Mouse (Mus musculus) lung, embryonic 16.5 days (tissue): ENCODE data around the gene Zswim2. TPM values are rescaled to one million over a fixed set of nuclear protein-coding genes. Genes with fewer than 3 reads are reported as not detected.

ENCODE experiments used
- ATAC-seq: fragments of 200-750 bp; cut with Nextera tagmentation; 2 replicates; pipeline ENCODE4 v1.8.0; 2017; ENCODE audit warnings: low read depth, mild to moderate bottlenecking, moderate library complexity
- H3K27ac ChIP-seq: fragments of 300-500 bp; sonication (generic); 2 replicates; pipeline ENCODE4 v1.5.1; 2014; ENCODE audit warnings: mild to moderate bottlenecking, control low read depth, low read length
- H3K27me3 ChIP-seq: fragments of 300-500 bp; sonication (generic); 2 replicates; pipeline ENCODE4 v1.6.1; 2014; ENCODE audit warnings: low read depth, low read length, mixed read lengths; ENCODE audit not compliant: control insufficient read depth, insufficient read depth
- H3K36me3 ChIP-seq: fragments of 300-500 bp; sonication (generic); 2 replicates; pipeline ENCODE4 v1.6.1; 2014; ENCODE audit warnings: low read length; ENCODE audit not compliant: control insufficient read depth, insufficient read depth
- H3K4me1 ChIP-seq: fragments of 300-500 bp; sonication (generic); replicated peaks from 2 replicates; pipeline ENCODE4 v1.6.1; 2014; ENCODE audit warnings: low read length, mixed read lengths; ENCODE audit not compliant: control insufficient read depth, insufficient read depth
- H3K4me2 ChIP-seq: fragments of 300-500 bp; sonication (generic); 2 replicates; pipeline ENCODE4 v1.6.1; 2014; ENCODE audit warnings: low read depth, low read length, control low read depth
- H3K4me3 ChIP-seq: fragments of 300-500 bp; sonication (generic); 2 replicates; pipeline ENCODE4 v1.5.1; 2014; ENCODE audit warnings: mild to moderate bottlenecking, low read length, control low read depth
- H3K9ac ChIP-seq: fragments of 300-500 bp; sonication (generic); 2 replicates; pipeline ENCODE4 v1.6.1; 2014; ENCODE audit warnings: low read length, control low read depth
- H3K9me3 ChIP-seq: fragments of 300-500 bp; sonication (generic); 2 replicates; pipeline ENCODE4 v1.6.1; 2016; ENCODE audit warnings: low read length; ENCODE audit not compliant: control insufficient read depth
- WGBS: fragments of 180-500 bp; shearing (Covaris S2); extraction: QIAGEN DNeasy Blood & Tissue Kit; methylation state at CpG from one replicate; pipeline ENCODE4 v1.1.7; 2014; 5-methylcytosine and 5-hydroxymethylcytosine counted together
- polyA plus RNA-seq: library from polyadenylated mRNA; unstranded; fragments of >200 nt; fragmentation: Nextera tagmentation; extraction: Ambion mirVana; gene quantifications from 2 replicates; pipeline ENCODE4 v1.2.1, GENCODE M21; 2015

Zswim2 gene
- polyA plus RNA-seq, 1 experiment from 2014 or later: 0.39 TPM

- no peak for ATAC-seq
- no peak overlapping the region for H3K9ac ChIP-seq
- no peak overlapping the region for H3K27ac ChIP-seq
- H3K9me3 ChIP-seq: no peaks in the 10 kb centered on the region
- H3K27me3 ChIP-seq: no peaks in the 10 kb centered on the region
- H3K4me1 ChIP-seq: peaks cover 4% of the 10 kb centered on the region
- no peaks in the 10 kb centered on the region for H3K36me3 ChIP-seq
- 34% methylated on average over 3 of the region's 3 CpGs for WGBS
- H3K4me3 ChIP-seq: no peak overlapping the region
- peak overlapping the region; percentile 49; the same call in 1 of the 2 replicates for H3K4me2 ChIP-seq
These were observed 350 bp upstream of the Zswim2 start for GRCm38 (mm10) chr2:83941378-83941777.

- Histone ChIP-seq H3K27ac (no peak overlapping the region), H3K4me2 (no peak overlapping the region), H3K36me3 (no peaks in the 10 kb centered on the region), H3K27me3 (no peaks in the 10 kb centered on the region), H3K4me3 (no peak overlapping the region), H3K9me3 (no peaks in the 10 kb centered on the region), H3K4me1 (no peaks in the 10 kb centered on the region), H3K9ac (no peak overlapping the region)
- no peak for ATAC-seq
- 55% methylated on average over 2 of the region's 2 CpGs for WGBS
These were observed 11.4 kb downstream of the Zswim2 start for GRCm38 (mm10) chr2:83929478-83930088.

GRCm38 (mm10) chr2:83901896-83902540, 39.0 kb downstream of the Zswim2 start:
- Histone ChIP-seq H3K4me3 (no peak overlapping the region), H3K27me3 (no peaks in the 10 kb centered on the region), H3K4me1 (no peaks in the 10 kb centered on the region), H3K36me3 (no peaks in the 10 kb centered on the region), H3K27ac (no peak overlapping the region), H3K4me2 (no peak overlapping the region), H3K9ac (no peak overlapping the region), H3K9me3 (no peaks in the 10 kb centered on the region)
- ATAC-seq: no peak
- WGBS: 54% methylated on average over 2 of the region's 2 CpGs

GRCm38 (mm10) chr2:83893701-83894100, 47.3 kb downstream of the Zswim2 start:
- Histone ChIP-seq H3K4me1 (no peaks in the 10 kb centered on the region), H3K4me2 (no peak overlapping the region), H3K27ac (no peak overlapping the region), H3K27me3 (no peaks in the 10 kb centered on the region), H3K9me3 (no peaks in the 10 kb centered on the region), H3K9ac (no peak overlapping the region), H3K4me3 (no peak overlapping the region), H3K36me3 (no peaks in the 10 kb centered on the region)
- WGBS: 87% methylated on average over 2 of the region's 2 CpGs
- no peak for ATAC-seq

DNA sequence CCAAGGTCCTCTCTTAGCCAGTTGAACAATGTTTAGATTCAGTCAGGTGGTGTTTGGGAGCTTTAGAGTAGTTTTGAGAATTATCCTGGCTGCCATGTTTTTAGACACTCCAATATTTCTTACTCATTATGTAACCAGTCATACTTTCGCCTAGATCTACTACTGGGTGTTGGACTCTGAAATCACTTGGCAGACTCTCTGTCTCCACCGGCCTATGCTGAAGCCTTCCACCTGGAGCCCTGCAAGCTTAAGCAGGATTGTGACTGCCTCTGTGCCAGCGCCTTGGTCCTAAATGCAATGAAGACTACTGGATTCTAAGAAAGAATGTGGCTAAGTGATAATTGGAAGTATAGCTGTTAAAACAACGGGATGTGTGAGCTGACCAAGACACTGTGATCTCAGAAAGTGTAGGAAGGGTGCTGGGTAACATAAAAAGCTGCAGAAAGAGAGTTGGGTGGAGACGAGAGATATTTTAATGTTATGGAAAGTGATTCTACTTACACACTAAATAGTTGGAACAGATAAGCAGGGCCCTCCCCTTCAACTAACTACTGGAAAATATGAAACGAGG, 57.1 kb downstream of the Zswim2 start:
- Histone ChIP-seq H3K27ac (no peak overlapping the region), H3K27me3 (no peaks in the 10 kb centered on the region), H3K4me2 (no peak overlapping the region), H3K4me1 (no peaks in the 10 kb centered on the region), H3K9ac (no peak overlapping the region), H3K9me3 (no peaks in the 10 kb centered on the region), H3K4me3 (no peak overlapping the region), H3K36me3 (no peaks in the 10 kb centered on the region)
- 67% methylated on average over 6 of the region's 6 CpGs for WGBS
- ATAC-seq: no peak

Other genes starting within 250 kb of the Zswim2 start
- 72.6 and 75.3 TPM in 2 replicates for gene Itgav, start 216.8 kb downstream of the Zswim2 start, polyA plus RNA-seq
- 1.9 and 2.1 TPM in 2 replicates for gene Fam171b, start 128.6 kb downstream of the Zswim2 start, polyA plus RNA-seq
- not detected in 2 replicates for gene Gm13698, start 14.5 kb upstream of the Zswim2 start, polyA plus RNA-seq
- not detected in 2 replicates for gene Gm13693, start 20.3 kb upstream of the Zswim2 start, polyA plus RNA-seq
- not detected in 2 replicates for gene Gm13695, start 26.1 kb upstream of the Zswim2 start, polyA plus RNA-seq
- gene Gm13696, start 31.9 kb upstream of the Zswim2 start, polyA plus RNA-seq: not detected in 2 replicates
- gene Gm13694, start 37.7 kb upstream of the Zswim2 start, polyA plus RNA-seq: not detected in 2 replicates
- gene Gm13697, start 43.5 kb upstream of the Zswim2 start, polyA plus RNA-seq: not detected in 2 replicates
- gene Gm13691, start 49.3 kb upstream of the Zswim2 start, polyA plus RNA-seq: not detected in 2 replicates